Mouse (Mus musculus): ENCODE data around the gene Zfp870. TPM values are rescaled to one million over a fixed set of nuclear protein-coding genes. Genes with fewer than 3 reads are reported as not detected.

Gene Zfp870
- polyA plus RNA-seq, 1 experiment from 2014 or later, result 10.9 TPM

- no peaks in the 10 kb centered on the region for H3K4me1 ChIP-seq (ENCODE audit: control insufficient read depth, insufficient read depth, low read length)
- no peak overlapping the region for H3K4me2 ChIP-seq (ENCODE audit: low read length)
- H3K36me3 ChIP-seq (ENCODE audit: control insufficient read depth, insufficient read depth, low read length), result no peaks in the 10 kb centered on the region
- 81% methylated on average over 10 of the region's 10 CpGs for WGBS
- no peak overlapping the region for H3K9ac ChIP-seq (ENCODE audit: low read length)
- no peaks in the 10 kb centered on the region for H3K27me3 ChIP-seq (replicated peaks; ENCODE audit: control insufficient read depth, insufficient read depth, low read length)
- ATAC-seq, result no peak
- H3K27ac ChIP-seq (ENCODE audit: low read depth, low read length), result no peak overlapping the region
- H3K4me3 ChIP-seq (ENCODE audit: low read depth, low read length), result no peak overlapping the region
- DNase-seq (ENCODE audit: low spot score), result no peak
- H3K9me3 ChIP-seq (replicated peaks; ENCODE audit: control insufficient read depth, low read length), result no peaks in the 10 kb centered on the region
Measured at GRCm38 (mm10) chr17:32906172-32906571, 14.7 kb upstream of the Zfp870 start.

- no peaks in the 10 kb centered on the region for H3K27me3 ChIP-seq (replicated peaks; ENCODE audit: control insufficient read depth, insufficient read depth, low read length)
- DNase-seq (ENCODE audit: low spot score), result peak; percentile 41
- no peak overlapping the region for H3K27ac ChIP-seq (ENCODE audit: low read depth, low read length)
- no peaks in the 10 kb centered on the region for H3K36me3 ChIP-seq (ENCODE audit: control insufficient read depth, insufficient read depth, low read length)
- ATAC-seq, result no peak
- 7% methylated on average over 19 of the region's 19 CpGs for WGBS
- H3K4me2 ChIP-seq (ENCODE audit: low read length), result peak overlapping the region; percentile 37; the same call in 1 of the 2 replicates
- no peaks in the 10 kb centered on the region for H3K9me3 ChIP-seq (replicated peaks; ENCODE audit: control insufficient read depth, low read length)
- H3K4me3 ChIP-seq (ENCODE audit: low read depth, low read length), result no peak overlapping the region
- no peak overlapping the region for H3K9ac ChIP-seq (ENCODE audit: low read length)
- no peaks in the 10 kb centered on the region for H3K4me1 ChIP-seq (ENCODE audit: control insufficient read depth, insufficient read depth, low read length)
Measured at GRCm38 (mm10) chr17:32905239-32905638, 13.8 kb upstream of the Zfp870 start.

GRCm38 (mm10) chr17:32904414-32904813 lies 13.0 kb upstream of the Zfp870 start:
- no peak for ATAC-seq
- Histone ChIP-seq H3K9me3 (replicated peaks; ENCODE audit: control insufficient read depth, low read length) (no peaks in the 10 kb centered on the region), H3K4me2 (ENCODE audit: low read length) (no peak overlapping the region), H3K36me3 (ENCODE audit: control insufficient read depth, insufficient read depth, low read length) (no peaks in the 10 kb centered on the region), H3K4me3 (ENCODE audit: low read depth, low read length) (no peak overlapping the region), H3K4me1 (ENCODE audit: control insufficient read depth, insufficient read depth, low read length) (no peaks in the 10 kb centered on the region), H3K27me3 (replicated peaks; ENCODE audit: control insufficient read depth, insufficient read depth, low read length) (no peaks in the 10 kb centered on the region), H3K27ac (ENCODE audit: low read depth, low read length) (no peak overlapping the region), H3K9ac (ENCODE audit: low read length) (no peak overlapping the region)
- WGBS, result 69% methylated on average over 2 of the region's 2 CpGs
- peak; percentile 10 for DNase-seq (ENCODE audit: low spot score)

GRCm38 (mm10) chr17:32901751-32902525 lies 10.5 kb upstream of the Zfp870 start:
- DNase-seq (ENCODE audit: low spot score) (no peak), ATAC-seq (no peak)
- no peaks in the 10 kb centered on the region for H3K36me3 ChIP-seq (ENCODE audit: control insufficient read depth, insufficient read depth, low read length)
- no peak overlapping the region for H3K4me2 ChIP-seq (ENCODE audit: low read length)
- H3K27ac ChIP-seq (ENCODE audit: low read depth, low read length), result no peak overlapping the region
- no peaks in the 10 kb centered on the region for H3K9me3 ChIP-seq (replicated peaks; ENCODE audit: control insufficient read depth, low read length)
- WGBS, result 89% methylated on average over 1 of the region's 1 CpGs
- H3K27me3 ChIP-seq (replicated peaks; ENCODE audit: control insufficient read depth, insufficient read depth, low read length), result no peaks in the 10 kb centered on the region
- no peaks in the 10 kb centered on the region for H3K4me1 ChIP-seq (ENCODE audit: control insufficient read depth, insufficient read depth, low read length)
- no peak overlapping the region for H3K4me3 ChIP-seq (ENCODE audit: low read depth, low read length)
- no peak overlapping the region for H3K9ac ChIP-seq (ENCODE audit: low read length)

GRCm38 (mm10) chr17:32895421-32895820 lies 4.0 kb upstream of the Zfp870 start:
- H3K4me1 ChIP-seq (ENCODE audit: control insufficient read depth, insufficient read depth, low read length), result peaks cover 3% of the 10 kb centered on the region
- no peaks in the 10 kb centered on the region for H3K36me3 ChIP-seq (ENCODE audit: control insufficient read depth, insufficient read depth, low read length)
- ATAC-seq (no peak), DNase-seq (ENCODE audit: low spot score) (no peak)
- no peaks in the 10 kb centered on the region for H3K27me3 ChIP-seq (replicated peaks; ENCODE audit: control insufficient read depth, insufficient read depth, low read length)
- H3K9me3 ChIP-seq (replicated peaks; ENCODE audit: control insufficient read depth, low read length), result no peaks in the 10 kb centered on the region
- 96% methylated on average over 4 of the region's 4 CpGs for WGBS
- H3K4me2 ChIP-seq (ENCODE audit: low read length), result no peak overlapping the region
- no peak overlapping the region for H3K9ac ChIP-seq (ENCODE audit: low read length)
- no peak overlapping the region for H3K4me3 ChIP-seq (ENCODE audit: low read depth, low read length)
- H3K27ac ChIP-seq (ENCODE audit: low read depth, low read length), result no peak overlapping the region

GRCm38 (mm10) chr17:32893901-32894300 lies 2.5 kb upstream of the Zfp870 start:
- Histone ChIP-seq H3K4me3 (ENCODE audit: low read depth, low read length) (no peak overlapping the region), H3K36me3 (ENCODE audit: control insufficient read depth, insufficient read depth, low read length) (no peaks in the 10 kb centered on the region), H3K9ac (ENCODE audit: low read length) (no peak overlapping the region), H3K4me1 (ENCODE audit: control insufficient read depth, insufficient read depth, low read length) (peaks cover 10% of the 10 kb centered on the region), H3K27ac (ENCODE audit: low read depth, low read length) (no peak overlapping the region), H3K4me2 (ENCODE audit: low read length) (no peak overlapping the region), H3K9me3 (replicated peaks; ENCODE audit: control insufficient read depth, low read length) (no peaks in the 10 kb centered on the region), H3K27me3 (replicated peaks; ENCODE audit: control insufficient read depth, insufficient read depth, low read length) (no peaks in the 10 kb centered on the region)
- ATAC-seq, result no peak
- no peak for DNase-seq (ENCODE audit: low spot score)
- 85% methylated on average over 3 of the region's 3 CpGs for WGBS

- Histone ChIP-seq H3K4me3 (ENCODE audit: low read depth, low read length) (peak overlapping the region; percentile 62), H3K4me1 (ENCODE audit: control insufficient read depth, insufficient read depth, low read length) (peaks cover 10% of the 10 kb centered on the region), H3K4me2 (ENCODE audit: low read length) (peak overlapping the region; percentile 67), H3K36me3 (ENCODE audit: control insufficient read depth, insufficient read depth, low read length) (0 out of 2 replicates have a peak, but pooled peaks cover 2% of the 10 kb centered on the region), H3K9me3 (replicated peaks; ENCODE audit: control insufficient read depth, low read length) (no peaks in the 10 kb centered on the region), H3K9ac (ENCODE audit: low read length) (peak overlapping the region; percentile 75), H3K27me3 (replicated peaks; ENCODE audit: control insufficient read depth, insufficient read depth, low read length) (no peaks in the 10 kb centered on the region), H3K27ac (ENCODE audit: low read depth, low read length) (peak overlapping the region; percentile 74)
- DNase-seq (ENCODE audit: low spot score) (no peak), ATAC-seq (peak; percentile 53; the same call in 1 of the 2 replicates)
- WGBS, result 3% methylated on average over 11 of the region's 11 CpGs
Measured at GRCm38 (mm10) chr17:32890852-32891238, 597 bp downstream of the Zfp870 start.

- Histone ChIP-seq H3K27me3 (replicated peaks; ENCODE audit: control insufficient read depth, insufficient read depth, low read length) (no peaks in the 10 kb centered on the region), H3K36me3 (ENCODE audit: control insufficient read depth, insufficient read depth, low read length) (peaks cover 11% of the 10 kb centered on the region), H3K27ac (ENCODE audit: low read depth, low read length) (no peak overlapping the region), H3K9ac (ENCODE audit: low read length) (no peak overlapping the region), H3K4me1 (ENCODE audit: control insufficient read depth, insufficient read depth, low read length) (peaks cover 10% of the 10 kb centered on the region), H3K4me3 (ENCODE audit: low read depth, low read length) (no peak overlapping the region), H3K9me3 (replicated peaks; ENCODE audit: control insufficient read depth, low read length) (no peaks in the 10 kb centered on the region), H3K4me2 (ENCODE audit: low read length) (no peak overlapping the region)
- ATAC-seq (no peak), DNase-seq (ENCODE audit: low spot score) (no peak)
- 95% methylated on average over 6 of the region's 6 CpGs for WGBS
Measured at GRCm38 (mm10) chr17:32889611-32890010, 1.8 kb downstream of the Zfp870 start.
